Mouse (Mus musculus) mature B cell (primary cell): ENCODE results near the gene Nostrin.

ENCODE experiments used
- in situ Hi-C: fragments of 300-500 bp; cut with MboI; formaldehyde crosslinking; loops from 2 replicates; pipeline ENCODE4 v1.14.3; 2019

The Nostrin gene

GRCm38 (mm10) chr2:69193555-69193954 is 58.0 kb downstream of the Nostrin start:
- in situ Hi-C loops = no loop called here

GRCm38 (mm10) chr2:69205185-69205584 is 69.6 kb downstream of the Nostrin start:
- in situ Hi-C loops = no loop called here

GRCm38 (mm10) chr2:69205791-69206351 is 70.3 kb downstream of the Nostrin start, which contains the start of gene Spc25:
TSS of gene Spc25 (minus strand) at chr2:69206194.
- in situ Hi-C loops = no loop called here

- in situ Hi-C loops = no loop called here
Measured at GRCm38 (mm10) chr2:69206523-69206922, 70.9 kb downstream of the Nostrin start.

- in situ Hi-C loops = no loop called here
Measured at GRCm38 (mm10) chr2:69209684-69210083, 74.1 kb downstream of the Nostrin start.

- in situ Hi-C loops = no loop called here
Measured at GRCm38 (mm10) chr2:69210773-69211172, 75.2 kb downstream of the Nostrin start, which contains the start of gene G6pc2. TSS of gene G6pc2 (plus strand) at chr2:69211073.

- in situ Hi-C loops = no loop called here
Measured at GRCm38 (mm10) chr2:69212652-69213051, 77.1 kb downstream of the Nostrin start.

- in situ Hi-C loops = no loop called here
Measured at GRCm38 (mm10) chr2:69215242-69215641, 79.6 kb downstream of the Nostrin start.

GRCm38 (mm10) chr2:69221868-69222416 is 86.3 kb downstream of the Nostrin start:
- in situ Hi-C loops = no loop called here

- in situ Hi-C loops = no loop called here
Measured at GRCm38 (mm10) chr2:69222815-69223214, 87.2 kb downstream of the Nostrin start.

- in situ Hi-C loops = no loop called here
Measured at GRCm38 (mm10) chr2:69224724-69225123, 89.1 kb downstream of the Nostrin start.

GRCm38 (mm10) chr2:69226876-69227275 is 91.3 kb downstream of the Nostrin start:
- in situ Hi-C loops = no loop called here

- in situ Hi-C loops = no loop called here
Measured at GRCm38 (mm10) chr2:69228635-69229034, 93.0 kb downstream of the Nostrin start.

GRCm38 (mm10) chr2:69230137-69230536 is 94.5 kb downstream of the Nostrin start:
- in situ Hi-C loops = no loop called here

GRCm38 (mm10) chr2:69232101-69232500 is 96.5 kb downstream of the Nostrin start:
- in situ Hi-C loops = no loop called here

- in situ Hi-C loops = no loop called here
Measured at GRCm38 (mm10) chr2:69234976-69235678, 99.5 kb downstream of the Nostrin start.
